Mouse (Mus musculus) heart, adult 2 months (tissue): ENCODE data around the gene Cadps2. TPM values are rescaled to one million over a fixed set of nuclear protein-coding genes. Genes with fewer than 3 reads are reported as not detected.

Experiments
- DNase-seq, 2 experiments: peaks; one replicate each; pipeline ENCODE4 v3.0.0; 2021
- H3K27ac ChIP-seq: fragments of 200-600 bp; 2 replicates; pipeline ENCODE4 v1.8.1; 2022
- H3K27me3 ChIP-seq: fragments of 200-500 bp; 2 replicates; pipeline ENCODE4 v1.6.1; 2012; ENCODE audit warnings: mild to moderate bottlenecking, low read length, inconsistent platforms, mixed read lengths; ENCODE audit not compliant: control insufficient read depth, insufficient read depth
- H3K36me3 ChIP-seq: fragments of 200-500 bp; 2 replicates; pipeline ENCODE4 v1.6.1; 2012; ENCODE audit warnings: low read length, inconsistent platforms; ENCODE audit not compliant: control insufficient read depth, insufficient read depth
- H3K4me1 ChIP-seq: fragments of 200-500 bp; 2 replicates; pipeline ENCODE4 v1.6.1; 2011; ENCODE audit warnings: low read length; ENCODE audit not compliant: control insufficient read depth, insufficient read depth
- H3K4me3 ChIP-seq: fragments of 200-600 bp; 2 replicates; pipeline ENCODE4 v1.8.1; 2022
- H3K79me2 ChIP-seq: fragments of 200-500 bp; replicated peaks from 2 replicates; pipeline ENCODE4 v1.6.1; 2012; ENCODE audit warnings: mild to moderate bottlenecking, inconsistent platforms, low read length, moderate library complexity, mixed read lengths; ENCODE audit not compliant: control insufficient read depth, insufficient read depth
- H3K9ac ChIP-seq: fragments of 200-500 bp; 2 replicates; pipeline ENCODE4 v1.6.1; 2012; ENCODE audit warnings: low read depth, mild to moderate bottlenecking, control low read depth, inconsistent platforms, low read length, mixed read lengths
- CTCF ChIP-seq: fragments of 200-600 bp; IDR thresholded peaks from 2 replicates; pipeline ENCODE4 v1.8.1; 2022; ENCODE audit warnings: antibody characterized with exemption, mild to moderate bottlenecking, moderate library complexity
- EP300 ChIP-seq: fragments of 200-500 bp; IDR thresholded peaks from 2 replicates; pipeline ENCODE4 v1.6.1; 2011; ENCODE audit warnings: low read depth, low read length, control low read depth; ENCODE audit not compliant: insufficient read depth
- POLR2A ChIP-seq: fragments of 200-500 bp; IDR thresholded peaks from 2 replicates; pipeline ENCODE4 v1.6.1; 2011; ENCODE audit warnings: mild to moderate bottlenecking, low read depth, low read length, control low read depth; ENCODE audit not compliant: insufficient read depth
- WGBS: fragments of 180-500 bp; shearing (Covaris S2); methylation state at CpG from one replicate; pipeline ENCODE4 v1.1.7; 2018; 5-methylcytosine and 5-hydroxymethylcytosine counted together
- intact Hi-C: fragments of 180-260 bp; cut with DNase I; formaldehyde crosslinking; loops from one replicate; pipeline ENCODE4 v1.15.1; 2025
- polyA plus RNA-seq: library from polyadenylated mRNA; depleted of rRNA; stranded (reverse); fragments of >200 nt; gene quantifications from 2 replicates; pipeline ENCODE4 v1.2.3, GENCODE M21; 2012
- total RNA-seq, 2 experiments: library from RNA; stranded (reverse); gene quantifications; 2 replicates each; pipeline ENCODE4 v1.2.3; 2021

The Cadps2 gene
- total and polyA plus RNA-seq, 3 experiments: 0.72 to 1.4 (median 1.1) TPM

DNA sequence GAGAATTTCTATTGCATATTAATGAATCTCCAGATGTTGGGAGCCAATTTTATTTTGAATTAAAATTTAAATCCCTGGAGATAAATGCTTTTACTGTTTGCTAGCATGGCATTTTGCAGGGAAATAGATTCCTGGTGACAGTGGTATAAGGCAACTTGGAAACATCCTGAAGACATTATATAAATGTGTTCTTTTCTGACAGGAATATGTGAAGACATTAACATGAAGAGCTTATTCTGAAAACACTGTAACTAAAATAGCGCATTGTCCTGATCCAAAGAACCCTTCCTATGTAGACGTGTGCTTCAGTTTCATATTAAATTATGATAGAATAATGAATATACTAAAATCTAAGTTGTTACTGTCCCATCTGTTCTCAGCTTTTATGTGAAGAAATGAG is 118.8 kb downstream of the Cadps2 start:
- Histone ChIP-seq H3K4me3 (no peak overlapping the region), H3K79me2 (no peaks in the 10 kb centered on the region), H3K4me1 (no peaks in the 10 kb centered on the region), H3K27me3 (no peaks in the 10 kb centered on the region), H3K9ac (no peak overlapping the region), H3K27ac (no peak overlapping the region), H3K36me3 (no peaks in the 10 kb centered on the region)
- TF ChIP-seq CTCF: no peak
- no peak for TF ChIP-seq POLR2A
- TF ChIP-seq EP300: no peak
- DNase-seq: no peak
- intact Hi-C loops: no loop called here
- 84% methylated on average over 2 of the region's 2 CpGs for WGBS

GRCm38 (mm10) chr6:23707506-23707905 is 131.7 kb downstream of the Cadps2 start:
- H3K79me2 ChIP-seq: no peaks in the 10 kb centered on the region
- no peaks in the 10 kb centered on the region for H3K36me3 ChIP-seq
- WGBS: 46% methylated on average over 3 of the region's 3 CpGs
- H3K4me3 ChIP-seq: no peak overlapping the region
- no peak overlapping the region for H3K9ac ChIP-seq
- intact Hi-C loops: no loop called here
- TF ChIP-seq EP300: no peak
- TF ChIP-seq CTCF: no peak
- no peak for TF ChIP-seq POLR2A
- DNase-seq: no peak
- no peaks in the 10 kb centered on the region for H3K27me3 ChIP-seq
- H3K27ac ChIP-seq: no peak overlapping the region
- no peaks in the 10 kb centered on the region for H3K4me1 ChIP-seq

DNA sequence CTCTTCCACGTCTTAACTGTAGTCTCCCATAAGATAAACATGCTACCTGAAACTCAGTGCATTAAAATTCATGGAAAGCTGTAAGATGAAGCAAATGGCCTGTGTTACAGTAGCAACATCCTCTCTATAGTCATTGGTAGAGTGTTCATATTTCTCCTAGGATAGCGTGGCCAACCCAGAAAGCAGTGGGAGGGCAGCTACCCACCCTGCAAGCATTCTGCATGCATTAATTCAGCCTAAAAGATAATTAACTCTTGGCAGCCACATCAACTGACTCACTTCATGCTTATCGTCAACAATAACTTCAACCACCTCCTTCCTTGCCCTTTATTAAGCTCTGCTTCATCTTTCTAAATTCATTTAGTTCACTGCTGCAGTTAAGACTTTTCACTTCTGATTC is 138.3 kb downstream of the Cadps2 start:
- TF ChIP-seq EP300 (no peak), CTCF (no peak), POLR2A (no peak)
- intact Hi-C loops: no loop called here
- 67% methylated on average over 3 of the region's 3 CpGs for WGBS

GRCm38 (mm10) chr6:23678172-23678571 is 161.0 kb downstream of the Cadps2 start:
- no peaks in the 10 kb centered on the region for H3K4me1 ChIP-seq
- no peak overlapping the region for H3K4me3 ChIP-seq
- no peak for TF ChIP-seq POLR2A
- no peak overlapping the region for H3K9ac ChIP-seq
- H3K27me3 ChIP-seq: no peaks in the 10 kb centered on the region
- intact Hi-C loops: no loop called here
- no peaks in the 10 kb centered on the region for H3K36me3 ChIP-seq
- H3K79me2 ChIP-seq: no peaks in the 10 kb centered on the region
- H3K27ac ChIP-seq: no peak overlapping the region
- no peak for DNase-seq
- 54% methylated on average over 1 of the region's 1 CpGs for WGBS

More for the DNA sequence above, 138.3 kb downstream of the Cadps2 start:
- H3K27me3 ChIP-seq: no peaks in the 10 kb centered on the region
- H3K36me3 ChIP-seq: no peaks in the 10 kb centered on the region
- no peaks in the 10 kb centered on the region for H3K79me2 ChIP-seq
- DNase-seq: no peak
- H3K27ac ChIP-seq: no peak overlapping the region
- H3K4me3 ChIP-seq: no peak overlapping the region
- H3K4me1 ChIP-seq: no peaks in the 10 kb centered on the region
- no peak overlapping the region for H3K9ac ChIP-seq

DNA sequence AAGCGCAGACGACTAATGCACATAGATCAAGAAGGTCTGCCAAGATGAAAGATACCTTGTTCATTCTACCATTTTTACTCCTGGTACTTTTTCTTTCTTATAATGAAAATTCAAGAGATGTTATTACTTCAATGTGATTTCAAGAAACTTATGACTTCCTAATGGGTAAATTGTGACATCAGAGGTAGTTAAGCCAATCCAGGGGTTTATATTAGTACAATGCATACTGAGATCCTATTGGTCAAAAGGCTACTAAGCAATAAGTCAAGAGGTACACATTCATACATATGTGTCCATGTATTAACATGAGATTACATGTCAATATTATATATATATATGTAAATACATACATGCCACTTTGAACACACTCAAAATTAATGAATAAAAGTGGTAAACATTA is 184.2 kb downstream of the Cadps2 start, which contains the start of gene Rnf148:
Gene Rnf148 (minus strand): TSS at position 101 of the 400 bp plus-strand sequence.
- Histone ChIP-seq H3K4me3 (no peak within 1 kb of the TSS), H3K79me2 (no peaks in the 10 kb centered on the region), H3K27me3 (no peaks in the 10 kb centered on the region), H3K27ac (no peak within 1 kb of the TSS), H3K36me3 (no peaks in the 10 kb centered on the region), H3K9ac (no peak within 1 kb of the TSS), H3K4me1 (no peaks in the 10 kb centered on the region)
- no peak for DNase-seq
- intact Hi-C loops: no loop called here
- WGBS: 83% methylated on average over 2 of the region's 2 CpGs
- TF ChIP-seq EP300 (no peak), POLR2A (no peak), CTCF (no peak)

- Histone ChIP-seq H3K4me1 (no peaks in the 10 kb centered on the region), H3K9ac (no peak within 1 kb of the TSS), H3K27ac (no peak within 1 kb of the TSS), H3K4me3 (no peak within 1 kb of the TSS), H3K36me3 (no peaks in the 10 kb centered on the region), H3K27me3 (no peaks in the 10 kb centered on the region), H3K79me2 (no peaks in the 10 kb centered on the region)
- WGBS: 85% methylated on average over 2 of the region's 2 CpGs
- no peak for DNase-seq
- TF ChIP-seq EP300 (no peak), POLR2A (no peak), CTCF (no peak)
- intact Hi-C loops: no loop called here
These were observed 189.0 kb downstream of the Cadps2 start, which contains the start of gene Rnf133 for GRCm38 (mm10) chr6:23650205-23650604. Rnf133 (minus strand) TSS chr6:23650305.
